Mouse (Mus musculus): ENCODE results near the gene Gpr137c.

The Gpr137c gene

GRCm38 (mm10) chr14:45303939-45304338 lies 84.4 kb downstream of the Gpr137c start:
- no peak for DNase-seq

- no peak for DNase-seq
Observed at GRCm38 (mm10) chr14:45304389-45304788, 84.9 kb downstream of the Gpr137c start.

DNA sequence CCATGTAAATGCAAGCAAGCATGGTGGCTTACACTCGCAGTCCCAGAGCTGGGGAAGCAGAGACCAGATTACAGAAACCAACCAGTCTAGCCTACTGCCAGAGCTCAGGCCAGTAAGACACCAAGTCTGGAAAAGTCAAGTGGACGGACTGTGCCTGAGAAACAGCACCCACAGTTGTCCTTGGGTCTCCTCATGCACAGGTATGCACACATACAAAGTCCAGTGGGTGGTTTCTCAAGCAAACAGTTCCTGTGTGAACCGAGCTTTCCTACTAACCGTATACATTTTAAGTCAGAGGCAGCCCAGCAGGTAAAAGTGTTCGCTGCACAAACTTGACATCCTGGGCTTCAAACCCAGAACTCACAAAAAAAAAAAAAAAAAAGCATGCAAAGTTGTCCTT lies 86.3 kb downstream of the Gpr137c start:
- no peak for DNase-seq

DNA sequence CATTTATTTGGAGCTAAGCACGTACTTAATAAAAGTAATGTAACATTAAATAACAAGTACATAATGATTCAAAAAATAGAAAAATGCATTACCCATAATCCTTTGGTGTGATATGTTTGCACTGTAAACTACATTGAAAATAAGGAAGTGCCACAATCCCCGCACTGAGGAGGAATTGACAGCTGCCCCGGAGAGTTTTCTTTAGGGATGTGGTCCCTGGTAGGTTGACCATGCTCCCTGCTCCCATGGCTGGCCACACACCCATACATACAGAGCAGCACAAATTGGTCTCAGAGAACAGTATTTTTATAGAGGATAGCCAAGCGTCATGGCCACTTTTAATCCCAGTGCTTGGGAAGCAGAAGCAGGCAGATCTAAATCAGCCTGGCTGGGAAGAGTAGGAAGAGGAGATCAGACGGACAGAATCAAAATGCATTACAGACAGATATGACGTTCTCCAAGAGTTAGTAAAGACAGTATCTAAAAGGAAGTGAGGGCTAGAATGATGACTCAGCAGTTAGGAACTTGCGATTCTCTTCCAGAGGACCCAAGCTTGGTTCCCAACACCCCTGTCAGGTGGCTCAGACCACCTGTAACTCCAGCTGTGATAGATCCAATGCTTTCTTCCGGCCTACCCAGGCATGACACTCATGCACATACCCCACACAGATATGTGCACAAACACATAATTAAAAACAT lies 88.3 kb downstream of the Gpr137c start:
- DNase-seq: no peak

GRCm38 (mm10) chr14:45309646-45310045 lies 90.1 kb downstream of the Gpr137c start:
- DNase-seq: peak; percentile 53 to 55

DNA sequence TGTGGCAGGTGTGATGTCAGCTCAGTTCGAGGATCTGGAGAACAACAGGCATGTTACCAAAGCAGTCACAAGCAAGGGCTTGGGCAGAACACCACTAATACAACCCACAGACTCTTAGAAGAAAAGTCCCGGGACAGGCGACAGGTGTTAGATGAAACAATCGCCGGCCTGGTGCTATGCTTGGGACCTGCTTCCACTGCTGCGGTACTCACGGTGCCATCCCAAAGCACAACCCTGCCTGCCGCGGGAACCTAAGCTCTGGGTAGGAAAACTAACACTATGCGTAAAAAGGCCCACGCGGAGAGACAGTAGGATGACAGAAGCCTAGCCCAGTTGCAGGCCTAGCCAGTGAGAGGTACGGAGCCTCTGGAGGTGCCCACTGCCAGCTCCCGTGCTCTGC lies 90.6 kb downstream of the Gpr137c start:
- DNase-seq: no peak

- DNase-seq: no peak
Observed at GRCm38 (mm10) chr14:45316927-45317326, 97.4 kb downstream of the Gpr137c start.

GRCm38 (mm10) chr14:45317921-45318411 lies 98.4 kb downstream of the Gpr137c start:
- DNase-seq: peak in 1 of 2 experiments; percentile 50

- peak; percentile 85 to 93 for DNase-seq
Observed at GRCm38 (mm10) chr14:45318426-45319236, 99.1 kb downstream of the Gpr137c start, which contains the start of gene Ero1l. TSS of gene Ero1l (minus strand) at chr14:45318771.

DNA sequence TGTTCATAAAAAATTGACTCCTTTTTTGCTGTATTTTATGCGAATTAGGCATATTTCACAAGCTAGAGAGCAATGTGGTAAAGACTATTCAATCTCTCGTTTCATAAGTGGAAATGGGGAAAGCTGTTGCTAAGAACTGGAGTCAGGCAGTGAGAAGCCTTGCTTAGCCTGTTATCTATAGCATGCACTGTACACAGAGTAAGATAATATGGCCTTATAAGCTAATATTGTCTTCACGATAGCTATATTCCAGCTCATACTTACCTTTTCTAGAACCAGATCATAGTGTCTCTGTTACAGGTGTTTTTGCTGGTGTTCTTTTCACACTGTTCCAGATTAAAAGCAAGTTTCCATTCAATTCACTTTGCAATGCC lies 99.7 kb downstream of the Gpr137c start:
- no peak for DNase-seq

- DNase-seq: no peak
Observed at GRCm38 (mm10) chr14:45320111-45320510, 100.6 kb downstream of the Gpr137c start.

GRCm38 (mm10) chr14:45321067-45321466 lies 101.5 kb downstream of the Gpr137c start:
- DNase-seq: no peak

DNA sequence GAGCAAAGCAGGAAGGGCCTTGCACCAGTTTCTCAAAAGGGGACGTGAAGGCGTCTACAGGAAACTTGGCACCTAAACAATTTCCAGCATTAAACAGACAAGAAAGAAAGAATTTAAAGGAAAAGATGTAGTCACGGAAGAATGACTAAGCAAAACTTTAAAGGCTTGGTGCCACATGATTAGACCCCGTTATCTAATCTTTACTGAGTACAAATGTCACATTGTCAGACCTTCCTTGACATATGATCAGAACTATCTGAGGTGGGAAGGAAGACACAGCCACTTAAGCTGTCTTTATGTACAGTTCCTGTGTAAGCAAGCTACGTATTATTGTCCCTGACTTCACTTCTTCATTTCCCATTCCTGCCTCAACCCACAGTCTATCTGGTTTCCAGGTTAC lies 102.1 kb downstream of the Gpr137c start:
- DNase-seq: no peak

DNA sequence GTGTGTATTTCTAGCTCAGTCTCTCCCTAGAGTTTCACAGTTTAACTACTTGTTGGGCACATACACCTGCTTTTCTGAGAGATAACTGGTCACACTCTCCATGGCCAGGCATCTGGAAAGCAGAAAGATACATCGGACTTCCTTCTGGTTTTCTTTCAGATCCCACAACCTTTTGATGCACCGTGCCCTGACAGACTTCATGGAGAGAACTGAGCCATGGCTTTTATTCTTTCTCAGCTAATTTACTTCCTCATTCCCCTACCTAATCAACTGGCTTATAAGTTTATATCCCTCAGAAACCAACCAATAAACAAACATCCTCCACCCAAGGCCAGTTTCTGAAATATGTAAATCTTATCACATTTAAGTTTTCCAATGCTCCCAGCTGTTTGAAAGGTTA lies 102.9 kb downstream of the Gpr137c start:
- DNase-seq: no peak

- DNase-seq: no peak
Observed at GRCm38 (mm10) chr14:45323320-45323719, 103.8 kb downstream of the Gpr137c start.

- no peak for DNase-seq
Observed at GRCm38 (mm10) chr14:45325471-45325870, 106.0 kb downstream of the Gpr137c start.

- DNase-seq: no peak
Observed at GRCm38 (mm10) chr14:45328072-45328713, 108.7 kb downstream of the Gpr137c start.

- no peak for DNase-seq
Observed at GRCm38 (mm10) chr14:45329018-45329588, 109.6 kb downstream of the Gpr137c start.

- DNase-seq: peak; percentile 91 to 96
Observed at GRCm38 (mm10) chr14:45329589-45330181, 110.2 kb downstream of the Gpr137c start, which contains the start of gene Psmc6. TSS of gene Psmc6 (plus strand) at chr14:45329788.

All from cerebellum, adult 18-20 months (tissue).